Mouse (Mus musculus) embryonic facial prominence, embryonic 13.5 days (tissue): ENCODE measurements around the gene Jup. TPM values are rescaled to one million over a fixed set of nuclear protein-coding genes. Genes with fewer than 3 reads are reported as not detected.

Source experiments
- ATAC-seq: fragments of 200-750 bp; cut with Nextera tagmentation; 2 replicates; pipeline ENCODE4 v1.8.0; 2017; ENCODE audit warnings: low read depth; ENCODE audit not compliant: insufficient number of reproducible peaks, insufficient read depth, low FRiP score, low TSS enrichment
- H3K27ac ChIP-seq: fragments of 300-500 bp; sonication (generic); 2 replicates; pipeline ENCODE4 v1.5.1; 2015; ENCODE audit warnings: moderate library complexity, mild to moderate bottlenecking, inconsistent platforms
- H3K27me3 ChIP-seq: fragments of 300-500 bp; sonication (generic); 2 replicates; pipeline ENCODE4 v1.6.1; 2015; ENCODE audit warnings: mild to moderate bottlenecking, inconsistent platforms
- H3K36me3 ChIP-seq: fragments of 300-500 bp; sonication (generic); 2 replicates; pipeline ENCODE4 v1.6.1; 2015; ENCODE audit warnings: mild to moderate bottlenecking, inconsistent platforms
- H3K4me1 ChIP-seq: fragments of 300-500 bp; sonication (generic); 2 replicates; pipeline ENCODE4 v1.6.1; 2015; ENCODE audit warnings: inconsistent platforms
- H3K4me2 ChIP-seq: fragments of 300-500 bp; sonication (generic); 2 replicates; pipeline ENCODE4 v1.6.1; 2015; ENCODE audit warnings: moderate library complexity, mild to moderate bottlenecking, inconsistent platforms
- H3K4me3 ChIP-seq: fragments of 300-500 bp; sonication (generic); 2 replicates; pipeline ENCODE4 v1.5.1; 2015; ENCODE audit warnings: mild to moderate bottlenecking, inconsistent platforms
- H3K9ac ChIP-seq: fragments of 300-500 bp; sonication (generic); 2 replicates; pipeline ENCODE4 v1.6.1; 2015; ENCODE audit warnings: mild to moderate bottlenecking, inconsistent platforms
- H3K9me3 ChIP-seq: fragments of 300-500 bp; sonication (generic); 2 replicates; pipeline ENCODE4 v1.6.1; 2016; ENCODE audit warnings: inconsistent platforms
- WGBS: fragments of 180-500 bp; shearing (Covaris S2); methylation state at CpG from one replicate; pipeline ENCODE4 v1.1.7; 2015; ENCODE audit warnings: mixed read lengths; 5-methylcytosine and 5-hydroxymethylcytosine counted together
- polyA plus RNA-seq: library from polyadenylated mRNA; unstranded; fragments of >200 nt; fragmentation: Nextera tagmentation; extraction: Ambion mirVana; gene quantifications from 2 replicates; pipeline ENCODE4 v1.2.1, GENCODE M21; 2015

The Jup gene
- polyA plus RNA-seq, 1 experiment from 2014 or later = 104 TPM

DNA sequence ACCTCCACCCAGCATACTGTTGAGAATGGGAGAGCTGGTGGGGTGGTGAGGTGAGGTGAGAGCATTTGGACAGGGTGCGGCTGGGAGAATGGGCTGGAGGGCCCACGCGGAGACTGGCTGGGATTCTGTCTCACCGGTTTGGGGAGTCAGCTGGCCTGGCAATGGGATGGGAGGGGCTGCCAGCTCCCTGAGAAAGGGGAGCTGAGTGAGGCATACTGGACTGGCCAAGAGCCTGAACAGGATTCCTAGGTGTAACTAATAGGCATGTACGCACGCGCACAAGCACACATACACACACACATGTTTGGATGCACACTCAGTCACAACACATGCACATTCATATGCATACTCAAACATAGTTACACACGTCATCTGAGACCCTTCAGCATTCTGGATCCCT lies 8.7 kb upstream of the Jup start:
- H3K27me3 ChIP-seq = no peaks in the 10 kb centered on the region
- 0 out of 2 replicates have a peak overlapping the region, but pooled peaks have one; percentile 0 for H3K27ac ChIP-seq
- WGBS = 77% methylated on average over 8 of the region's 8 CpGs
- H3K4me3 ChIP-seq = no peak overlapping the region
- H3K4me2 ChIP-seq = no peak overlapping the region
- ATAC-seq = no peak
- no peak overlapping the region for H3K9ac ChIP-seq
- H3K9me3 ChIP-seq = no peaks in the 10 kb centered on the region
- H3K4me1 ChIP-seq = peaks cover 23% of the 10 kb centered on the region
- H3K36me3 ChIP-seq = peaks cover 29% of the 10 kb centered on the region

GRCm38 (mm10) chr11:100404456-100405074 lies 7.0 kb upstream of the Jup start:
- Histone ChIP-seq H3K4me3 (no peak overlapping the region), H3K9ac (no peak overlapping the region), H3K27ac (no peak overlapping the region), H3K4me1 (peaks cover 27% of the 10 kb centered on the region), H3K36me3 (peaks cover 14% of the 10 kb centered on the region), H3K27me3 (no peaks in the 10 kb centered on the region), H3K4me2 (no peak overlapping the region), H3K9me3 (no peaks in the 10 kb centered on the region)
- no peak for ATAC-seq
- WGBS = 82% methylated on average over 3 of the region's 3 CpGs

DNA sequence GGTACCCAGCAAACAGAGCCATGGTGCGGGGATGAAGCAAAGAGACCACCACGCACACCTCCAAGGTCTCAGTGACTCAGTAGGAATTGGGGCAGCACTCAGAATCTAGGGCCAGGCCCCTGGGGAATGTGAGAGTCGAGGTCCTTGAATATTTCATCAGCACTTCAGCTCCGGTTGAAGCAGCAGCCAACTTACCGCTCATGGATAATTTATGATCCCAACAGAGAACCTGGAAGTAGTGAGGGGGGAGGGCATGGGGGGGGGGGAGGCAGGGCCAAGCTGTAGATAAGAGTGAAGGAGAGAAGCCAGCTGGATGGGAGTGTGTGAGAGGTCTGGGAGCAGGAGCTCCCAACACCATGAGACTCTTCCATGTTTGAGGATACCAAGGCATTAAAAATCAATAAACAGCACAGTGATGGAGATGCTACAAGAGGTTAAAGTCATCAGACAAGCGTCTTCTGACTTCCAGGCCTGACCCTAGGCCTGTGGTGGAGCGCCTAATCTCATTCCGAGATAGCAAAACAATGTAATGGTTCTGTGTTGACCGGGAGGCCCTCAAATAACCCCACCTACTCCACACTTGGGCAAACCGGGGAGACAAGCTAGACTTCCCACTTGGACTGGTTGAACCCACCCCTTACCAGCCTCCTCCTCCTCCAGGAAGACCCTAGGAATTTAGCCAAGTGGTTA lies 6.0 kb upstream of the Jup start:
- Histone ChIP-seq H3K4me2 (no peak overlapping the region), H3K27me3 (no peaks in the 10 kb centered on the region), H3K4me1 (peaks cover 34% of the 10 kb centered on the region), H3K9me3 (no peaks in the 10 kb centered on the region), H3K4me3 (no peak overlapping the region), H3K9ac (no peak overlapping the region), H3K27ac (no peak overlapping the region; the same call in 1 of the 2 replicates), H3K36me3 (peaks cover 5% of the 10 kb centered on the region)
- no peak for ATAC-seq
- WGBS = 82% methylated on average over 10 of the region's 10 CpGs

DNA sequence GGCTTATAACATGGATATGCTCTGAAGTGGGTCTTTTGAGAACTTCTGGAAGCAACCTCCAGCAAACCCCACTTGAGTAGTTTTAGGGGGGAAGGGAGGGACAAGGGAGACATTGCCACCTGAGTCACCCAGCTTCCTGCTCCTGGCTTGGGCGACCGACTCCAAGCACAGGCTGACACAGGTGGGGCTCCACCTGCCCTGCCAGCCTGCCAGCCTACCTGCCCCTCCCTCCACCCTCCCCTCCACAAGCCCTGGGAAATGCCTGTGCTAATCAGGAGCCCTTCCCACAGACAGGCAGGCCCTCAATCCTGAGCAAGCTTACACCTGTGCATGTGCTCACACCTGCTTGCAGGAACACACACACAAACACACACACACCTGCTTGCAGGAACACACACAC lies 5.1 kb upstream of the Jup start:
- H3K27ac ChIP-seq = no peak overlapping the region; the same call in 1 of the 2 replicates
- H3K9ac ChIP-seq = no peak overlapping the region
- no peaks in the 10 kb centered on the region for H3K9me3 ChIP-seq
- H3K4me2 ChIP-seq = no peak overlapping the region
- WGBS = 61% methylated on average over 2 of the region's 2 CpGs
- no peak overlapping the region for H3K4me3 ChIP-seq
- H3K27me3 ChIP-seq = no peaks in the 10 kb centered on the region
- no peaks in the 10 kb centered on the region for H3K36me3 ChIP-seq
- H3K4me1 ChIP-seq = peaks cover 28% of the 10 kb centered on the region
- ATAC-seq = no peak

DNA sequence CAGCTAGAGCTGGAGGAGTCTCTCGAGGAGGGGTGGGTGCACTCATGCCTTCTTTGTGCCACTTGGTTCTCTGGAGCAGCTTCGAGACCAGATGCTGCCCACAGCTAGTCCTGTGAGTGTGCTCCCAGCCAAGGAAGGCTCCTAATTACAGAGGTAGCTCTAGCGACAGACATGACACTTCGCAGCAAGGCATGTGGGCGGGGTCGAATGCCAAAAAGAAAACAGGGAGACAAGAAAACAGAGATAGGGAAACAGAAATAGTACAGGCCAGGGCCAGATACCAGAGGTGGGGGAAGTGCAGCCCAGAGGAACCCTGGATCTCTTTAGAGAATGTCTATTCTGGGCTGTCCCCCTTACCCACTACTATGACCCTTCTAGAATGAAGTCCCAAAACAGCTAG lies 4.7 kb upstream of the Jup start:
- Histone ChIP-seq H3K27me3 (no peaks in the 10 kb centered on the region), H3K36me3 (no peaks in the 10 kb centered on the region), H3K4me2 (no peak overlapping the region), H3K4me3 (no peak overlapping the region), H3K9ac (peak overlapping the region; percentile 36; the same call in 1 of the 2 replicates), H3K27ac (no peak overlapping the region; the same call in 1 of the 2 replicates), H3K4me1 (peaks cover 30% of the 10 kb centered on the region), H3K9me3 (no peaks in the 10 kb centered on the region)
- 37% methylated on average over 6 of the region's 6 CpGs for WGBS
- ATAC-seq = no peak

DNA sequence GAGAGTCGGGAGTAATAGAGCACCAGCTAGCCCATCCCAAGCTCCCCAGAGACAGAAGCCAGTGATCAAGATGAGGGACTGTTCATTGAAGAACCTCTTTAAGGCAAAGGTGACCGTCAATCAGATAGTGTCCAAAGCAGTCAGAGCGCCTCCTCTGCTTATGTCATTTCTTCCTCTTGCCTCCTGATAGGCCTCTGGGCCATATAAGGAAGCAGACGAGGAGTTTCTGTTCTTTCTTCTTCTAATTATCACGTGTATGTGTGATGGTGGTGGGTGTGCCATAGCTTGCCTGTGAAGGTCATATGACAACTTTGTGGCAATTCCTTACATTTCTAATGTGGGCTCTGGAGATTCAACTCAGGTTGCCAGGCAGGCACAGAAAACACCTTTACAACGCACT lies 3.3 kb upstream of the Jup start:
- WGBS = 81% methylated on average over 6 of the region's 6 CpGs
- no peak for ATAC-seq

DNA sequence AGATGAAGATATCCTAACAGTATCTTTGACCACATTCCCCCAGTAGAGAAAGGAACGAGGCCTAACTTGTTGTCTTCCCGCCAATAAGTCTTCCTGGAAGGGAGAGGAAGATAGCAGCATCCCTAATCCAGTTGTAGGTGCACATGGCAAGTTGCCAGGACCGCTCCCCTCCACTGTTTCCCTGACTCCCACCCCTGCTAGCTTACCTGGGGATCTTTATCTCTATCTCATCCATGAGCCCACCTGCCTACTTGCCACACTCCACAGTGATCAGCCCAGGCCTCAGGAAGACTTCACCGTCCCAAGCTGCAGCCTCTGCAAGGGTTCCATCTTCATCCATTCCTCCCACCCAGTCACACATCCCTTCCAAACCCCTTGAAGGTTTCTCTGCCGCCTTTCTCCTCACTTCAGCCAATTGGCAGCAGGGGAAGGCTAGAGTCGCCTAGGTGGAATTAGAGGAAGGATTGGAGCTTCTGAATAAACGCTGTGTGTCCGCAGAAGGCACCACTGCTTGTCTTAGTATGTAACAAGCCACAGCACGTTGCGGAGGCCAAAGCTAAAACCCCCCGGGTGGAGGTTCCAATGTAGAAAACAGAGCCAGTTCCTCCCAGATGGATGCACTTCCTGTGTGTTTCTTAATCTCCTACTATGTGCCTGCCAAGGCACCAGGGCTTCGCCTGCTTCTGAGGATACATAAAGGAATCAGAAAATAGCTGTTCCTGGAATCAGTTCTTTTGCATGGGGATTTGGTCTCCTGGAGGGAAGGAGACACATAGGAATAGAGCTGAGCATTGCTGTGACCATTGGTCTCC lies 2.4 kb upstream of the Jup start:
- Histone ChIP-seq H3K4me2 (no peak overlapping the region), H3K36me3 (no peaks in the 10 kb centered on the region), H3K9ac (no peak overlapping the region), H3K4me1 (peaks cover 48% of the 10 kb centered on the region), H3K27me3 (no peaks in the 10 kb centered on the region), H3K27ac (peak overlapping the region; percentile 60; the same call in 1 of the 2 replicates), H3K9me3 (no peaks in the 10 kb centered on the region), H3K4me3 (no peak overlapping the region)
- WGBS = 64% methylated on average over 12 of the region's 12 CpGs
- no peak for ATAC-seq

More for the DNA sequence above, 3.3 kb upstream of the Jup start:
- no peak overlapping the region for H3K4me2 ChIP-seq
- peaks cover 38% of the 10 kb centered on the region for H3K4me1 ChIP-seq
- no peak overlapping the region for H3K27ac ChIP-seq
- H3K36me3 ChIP-seq = no peaks in the 10 kb centered on the region
- no peaks in the 10 kb centered on the region for H3K27me3 ChIP-seq
- no peak overlapping the region for H3K4me3 ChIP-seq
- no peak overlapping the region for H3K9ac ChIP-seq
- H3K9me3 ChIP-seq = no peaks in the 10 kb centered on the region

DNA sequence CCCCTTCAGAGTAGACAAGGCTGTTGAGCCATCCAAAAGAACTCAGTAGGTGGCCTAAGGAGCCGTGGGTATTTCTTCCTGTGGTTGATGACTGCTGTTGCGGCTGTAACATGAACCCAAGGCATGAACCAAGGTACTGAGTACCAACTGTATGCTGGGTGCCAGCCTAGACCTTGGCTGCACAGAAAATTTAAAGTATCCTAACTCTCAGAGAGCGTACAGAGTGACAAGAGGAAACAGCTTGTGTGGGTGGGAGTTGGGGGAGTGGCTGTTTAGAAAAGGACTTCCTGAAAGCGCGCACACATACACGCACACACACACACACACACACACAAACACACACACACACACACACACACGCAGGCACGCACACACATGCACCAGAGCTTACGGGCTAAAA lies 1.8 kb upstream of the Jup start:
- H3K9ac ChIP-seq = no peak overlapping the region
- H3K9me3 ChIP-seq = no peaks in the 10 kb centered on the region
- no peak overlapping the region for H3K4me2 ChIP-seq
- H3K36me3 ChIP-seq = no peaks in the 10 kb centered on the region
- H3K4me3 ChIP-seq = no peak overlapping the region
- no peaks in the 10 kb centered on the region for H3K27me3 ChIP-seq
- peak overlapping the region; percentile 60; the same call in 1 of the 2 replicates for H3K27ac ChIP-seq
- 55% methylated on average over 9 of the region's 9 CpGs for WGBS
- no peak for ATAC-seq
- peaks cover 53% of the 10 kb centered on the region for H3K4me1 ChIP-seq

GRCm38 (mm10) chr11:100398517-100398916 lies 954 bp upstream of the Jup start:
- Histone ChIP-seq H3K9ac (no peak overlapping the region), H3K4me3 (peak overlapping the region; percentile 66), H3K36me3 (no peaks in the 10 kb centered on the region), H3K27me3 (no peaks in the 10 kb centered on the region), H3K4me1 (peaks cover 58% of the 10 kb centered on the region), H3K9me3 (no peaks in the 10 kb centered on the region), H3K27ac (0 out of 2 replicates have a peak overlapping the region, but pooled peaks have one; percentile 33), H3K4me2 (0 out of 2 replicates have a peak overlapping the region, but pooled peaks have one; percentile 85)
- no peak for ATAC-seq
- 93% methylated on average over 7 of the region's 7 CpGs for WGBS

GRCm38 (mm10) chr11:100396886-100397599 lies 520 bp downstream of the Jup start:
- WGBS = 2% methylated on average over 42 of the region's 42 CpGs
- H3K27me3 ChIP-seq = no peaks in the 10 kb centered on the region
- peak; percentile 4; the same call in 1 of the 2 replicates for ATAC-seq
- no peaks in the 10 kb centered on the region for H3K36me3 ChIP-seq
- H3K9me3 ChIP-seq = no peaks in the 10 kb centered on the region
- peak overlapping the region; percentile 85 for H3K4me2 ChIP-seq
- H3K9ac ChIP-seq = peak overlapping the region; percentile 81
- H3K4me1 ChIP-seq = peaks cover 50% of the 10 kb centered on the region
- peak overlapping the region; percentile 65 for H3K27ac ChIP-seq
- peak overlapping the region; percentile 66 for H3K4me3 ChIP-seq
